10 mouse cellular contexts compared by ENCODE assay signal in genomic region chr1:39947701-39948359, GRCm38 (mm10). TPM values are rescaled to one million over a fixed set of nuclear protein-coding genes. Genes with fewer than 3 reads are reported as not detected.
DNase-seq lines count a peak whose midpoint lies in the region; ATAC-seq and TF ChIP-seq lines count a peak whose summit lies in the region.
"Had no signal": no experiment of that assay in that cellular context is flagged by ENCODE, and none has a peak within 500 bp of the region (broad histone marks: within the 10 kb centered on the region; RNA-seq: fewer than 3 reads in every experiment).

No protein-coding gene starts in this region.

- H3K4me3 ChIP-seq in embryonic facial prominence, embryonic 12.5 days, result no peak overlapping the region
- no peak overlapping the region for H3K4me3 ChIP-seq in hindbrain, embryonic 16.5 days (ENCODE audit: low read length)
- H3K4me3 ChIP-seq in midbrain, postnatal 0 days (ENCODE audit: low read depth, low read length), result no peak overlapping the region
- H3K4me3 ChIP-seq: liver, embryonic 13.5 days had no signal

- no peaks in the 10 kb centered on the region for H3K36me3 ChIP-seq in embryonic facial prominence, embryonic 12.5 days
- H3K36me3 ChIP-seq in hindbrain, embryonic 16.5 days (ENCODE audit: control insufficient read depth, insufficient read depth, low read length), result no peaks in the 10 kb centered on the region
- no peaks in the 10 kb centered on the region for H3K36me3 ChIP-seq in midbrain, postnatal 0 days (ENCODE audit: insufficient read depth, low read length)
- H3K36me3 ChIP-seq: liver, embryonic 13.5 days had no signal

- intact Hi-C loops in gastrocnemius, postnatal 14 days (cut with DNase I; ENCODE audit: low total_unique reads), result no loop called here

- ATAC-seq in embryonic facial prominence, embryonic 12.5 days (ENCODE audit: insufficient number of reproducible peaks, insufficient read depth, low FRiP score, low TSS enrichment), result peak; percentile 67; the same call in 1 of the 2 replicates
- peak; percentile 85 for ATAC-seq in hindbrain, embryonic 16.5 days
- peak; percentile 84 for ATAC-seq in midbrain, postnatal 0 days (ENCODE audit: low FRiP score)

- peaks cover 84% of the 10 kb centered on the region for H3K4me1 ChIP-seq in embryonic facial prominence, embryonic 12.5 days
- peaks cover 82% of the 10 kb centered on the region for H3K4me1 ChIP-seq in hindbrain, embryonic 16.5 days (ENCODE audit: control insufficient read depth, insufficient read depth, low read depth, low read length)
- peaks cover 25% of the 10 kb centered on the region for H3K4me1 ChIP-seq in midbrain, postnatal 0 days (ENCODE audit: insufficient read depth, low read length)

- 28% methylated on average over 6 of the region's 6 CpGs for WGBS in embryonic facial prominence, embryonic 12.5 days
- WGBS in hindbrain, embryonic 16.5 days, result 21% methylated on average over 5 of the region's 6 CpGs
- 8% methylated on average over 6 of the region's 6 CpGs for WGBS in midbrain, postnatal 0 days

- no peaks in the 10 kb centered on the region for H3K9me3 ChIP-seq in embryonic facial prominence, embryonic 12.5 days
- H3K9me3 ChIP-seq in hindbrain, embryonic 16.5 days (ENCODE audit: control insufficient read depth, low read length), result no peaks in the 10 kb centered on the region
- H3K9me3 ChIP-seq in midbrain, postnatal 0 days (ENCODE audit: low read length), result no peaks in the 10 kb centered on the region
- H3K9me3 ChIP-seq: liver, embryonic 13.5 days had no signal

- H3K4me2 ChIP-seq in embryonic facial prominence, embryonic 12.5 days (replicated peaks), result no peak overlapping the region
- H3K4me2 ChIP-seq in hindbrain, embryonic 16.5 days (ENCODE audit: low read length), result no peak overlapping the region
- H3K4me2 ChIP-seq in midbrain, postnatal 0 days (ENCODE audit: low read depth, low read length, poor library complexity, severe bottlenecking), result no peak overlapping the region
- H3K4me2 ChIP-seq: liver, embryonic 13.5 days had no signal

- no peaks in the 10 kb centered on the region for H3K27me3 ChIP-seq in embryonic facial prominence, embryonic 12.5 days
- H3K27me3 ChIP-seq in hindbrain, embryonic 16.5 days (replicated peaks; ENCODE audit: control insufficient read depth, insufficient read depth, low read length), result no peaks in the 10 kb centered on the region
- no peaks in the 10 kb centered on the region for H3K27me3 ChIP-seq in midbrain, postnatal 0 days (ENCODE audit: insufficient read depth, low read length)
- H3K27me3 ChIP-seq: liver, embryonic 13.5 days had no signal

- peak overlapping the region; percentile 72; the same call in 1 of the 2 replicates for H3K27ac ChIP-seq in embryonic facial prominence, embryonic 12.5 days
- H3K27ac ChIP-seq in hindbrain, embryonic 16.5 days (ENCODE audit: low read depth, low read length), result peak overlapping the region; percentile 85
- peak overlapping the region; percentile 55 for H3K27ac ChIP-seq in midbrain, postnatal 0 days (ENCODE audit: low read depth, low read length)
- H3K27ac ChIP-seq: liver, embryonic 13.5 days had no signal

- no peak for TF ChIP-seq CTCF in midbrain, postnatal 0 days (IDR thresholded peaks at IDR 0.05)

- DNase-seq in layer of hippocampus, adult 11-12 months (ENCODE audit: low spot score), result peak; percentile 66
- no peak for DNase-seq in layer of hippocampus, postnatal 25 days (ENCODE audit: extremely low spot score in 1 of 2, low spot score in 1 of 2)
- DNase-seq in midbrain, postnatal 0 days (ENCODE audit: low spot score), result peak; percentile 87
- no peak for DNase-seq in spleen, postnatal 36 days (ENCODE audit: low spot score in 2 of 2)
- no peak for DNase-seq in gastrocnemius, postnatal 14 days
- DNase-seq in lung, adult 18-20 months, result no peak
- DNase-seq: heart, postnatal 10 days; liver, embryonic 13.5 days had no signal

- H3K9ac ChIP-seq in embryonic facial prominence, embryonic 12.5 days, result no peak overlapping the region
- no peak overlapping the region for H3K9ac ChIP-seq in hindbrain, embryonic 16.5 days (ENCODE audit: low read depth, low read length)
- no peak overlapping the region for H3K9ac ChIP-seq in midbrain, postnatal 0 days (replicated peaks; ENCODE audit: low read length, poor library complexity, severe bottlenecking)
- H3K9ac ChIP-seq: liver, embryonic 13.5 days had no signal

RNA-seq across cellular contexts. Expression of gene Map4k4, which starts 47.1 kb away (rescaled TPM):
- 100 to 1,000 TPM; 154 to 180 TPM for total RNA-seq in layer of hippocampus, postnatal 25 days (2021)
- polyA plus RNA-seq in embryonic facial prominence, embryonic 12.5 days (2016; fragmentation: Nextera tagmentation; extraction: Ambion mirVana), result 58.8 and 67.3 TPM in 2 replicates
- polyA plus RNA-seq in hindbrain, embryonic 16.5 days (2015; fragmentation: Nextera tagmentation; extraction: Ambion mirVana), result 21.7 and 22.1 TPM in 2 replicates
- 185 and 191 TPM in 2 replicates for total RNA-seq in midbrain, postnatal 0 days (2014; rRNA removed)
- polyA plus RNA-seq in midbrain, postnatal 0 days (2015; fragmentation: Nextera tagmentation; extraction: Ambion mirVana), result 16.0 and 30.6 TPM in 2 replicates
- total RNA-seq in gastrocnemius, postnatal 14 days (2021), result 10 to 100 TPM; 53.2 to 53.6 TPM

Comparison
In these comparisons a context has a peak if more than half of its experiments do, and no peak if none do; other contexts are left out.
1. DNase-seq: peak in layer of hippocampus, adult 11-12 months (single experiment) and midbrain, postnatal 0 days (single experiment); none in layer of hippocampus, postnatal 25 days (0 of 2), spleen, postnatal 36 days (0 of 2), gastrocnemius, postnatal 14 days (single experiment) and lung, adult 18-20 months (0 of 2).
2. Peak in every context shown above with its lines, with median percentiles within 50 percentile points of each other: ATAC-seq and H3K27ac ChIP-seq.